Mouse (Mus musculus): ENCODE results near the gene Lsm14b.

Gene Lsm14b

GRCm38 (mm10) chr2:180018573-180018972, 6.2 kb upstream of the Lsm14b start:
- DNase-seq = no peak

- peak; percentile 69 to 76 for DNase-seq
These were observed 4.6 kb upstream of the Lsm14b start for GRCm38 (mm10) chr2:180020091-180020661.

GRCm38 (mm10) chr2:180020919-180021318, 3.9 kb upstream of the Lsm14b start:
- peak; percentile 26 to 44 for DNase-seq

- DNase-seq = no peak
These were observed 2.0 kb upstream of the Lsm14b start for GRCm38 (mm10) chr2:180022751-180023150.

GRCm38 (mm10) chr2:180025135-180025860, 511 bp downstream of the Lsm14b start:
- DNase-seq = peak; percentile 74

GRCm38 (mm10) chr2:180025861-180026200, 1.0 kb downstream of the Lsm14b start:
- DNase-seq = peak in 1 of 2 experiments; percentile 37

- DNase-seq = peak; percentile 47 to 55
These were observed 3.0 kb downstream of the Lsm14b start for GRCm38 (mm10) chr2:180027768-180028167.

- DNase-seq = no peak
These were observed 6.5 kb downstream of the Lsm14b start for GRCm38 (mm10) chr2:180031270-180031669.

- no peak for DNase-seq
These were observed 8.1 kb downstream of the Lsm14b start for GRCm38 (mm10) chr2:180032925-180033324.

GRCm38 (mm10) chr2:180033956-180034355, 9.2 kb downstream of the Lsm14b start:
- DNase-seq = no peak

- DNase-seq = no peak
These were observed 10.0 kb downstream of the Lsm14b start for GRCm38 (mm10) chr2:180034753-180035152.

- no peak for DNase-seq
These were observed 15.6 kb downstream of the Lsm14b start for GRCm38 (mm10) chr2:180040406-180040805.

- DNase-seq = peak; percentile 72 to 78
These were observed 16.9 kb downstream of the Lsm14b start for GRCm38 (mm10) chr2:180041577-180042255.

GRCm38 (mm10) chr2:180042256-180042857, 17.6 kb downstream of the Lsm14b start, which contains the start of the genes Psma7 and Ss18l1:
Psma7 (minus strand) TSS chr2:180042433.
Ss18l1 (plus strand) TSS chr2:180042509.
- DNase-seq = peak; percentile 96 to 97

- DNase-seq = peak; percentile 85 to 89
These were observed 18.2 kb downstream of the Lsm14b start for GRCm38 (mm10) chr2:180042858-180043515.

GRCm38 (mm10) chr2:180045283-180045682, 20.5 kb downstream of the Lsm14b start:
- DNase-seq = peak; percentile 63 to 78

GRCm38 (mm10) chr2:180047580-180047979, 22.8 kb downstream of the Lsm14b start:
- no peak for DNase-seq

GRCm38 (mm10) chr2:180047980-180048635, 23.3 kb downstream of the Lsm14b start:
- no peak for DNase-seq

- DNase-seq = peak; percentile 93 to 97
These were observed 26.2 kb downstream of the Lsm14b start for GRCm38 (mm10) chr2:180050986-180051385.

- peak; percentile 52 to 61 for DNase-seq
These were observed 27.4 kb downstream of the Lsm14b start for GRCm38 (mm10) chr2:180051986-180052733.

- DNase-seq = no peak
These were observed 28.2 kb downstream of the Lsm14b start for GRCm38 (mm10) chr2:180053001-180053400.
